Mouse (Mus musculus): Measurements from ENCODE around the gene Srpr.

The Srpr gene

DNA sequence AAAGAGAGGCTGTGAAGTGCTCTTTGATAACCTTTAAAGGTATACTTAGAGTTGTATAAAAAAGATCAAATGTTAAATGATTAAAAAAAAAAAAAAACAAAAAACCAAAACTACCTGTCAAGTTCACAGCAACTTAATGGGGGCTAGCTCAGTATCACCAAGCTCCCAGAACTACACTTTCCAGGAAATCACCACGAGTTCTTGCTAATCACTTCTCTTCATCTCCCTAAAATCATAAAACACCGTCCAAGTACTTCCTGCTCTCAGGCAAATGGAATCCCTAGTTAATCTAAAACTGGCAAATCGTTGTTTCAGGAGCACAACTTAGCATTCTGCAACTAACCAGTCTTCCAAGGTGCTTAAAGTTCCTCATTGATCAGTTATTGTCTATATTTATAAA lies 64.5 kb downstream of the Srpr start:
- DNase-seq = no peak

DNA sequence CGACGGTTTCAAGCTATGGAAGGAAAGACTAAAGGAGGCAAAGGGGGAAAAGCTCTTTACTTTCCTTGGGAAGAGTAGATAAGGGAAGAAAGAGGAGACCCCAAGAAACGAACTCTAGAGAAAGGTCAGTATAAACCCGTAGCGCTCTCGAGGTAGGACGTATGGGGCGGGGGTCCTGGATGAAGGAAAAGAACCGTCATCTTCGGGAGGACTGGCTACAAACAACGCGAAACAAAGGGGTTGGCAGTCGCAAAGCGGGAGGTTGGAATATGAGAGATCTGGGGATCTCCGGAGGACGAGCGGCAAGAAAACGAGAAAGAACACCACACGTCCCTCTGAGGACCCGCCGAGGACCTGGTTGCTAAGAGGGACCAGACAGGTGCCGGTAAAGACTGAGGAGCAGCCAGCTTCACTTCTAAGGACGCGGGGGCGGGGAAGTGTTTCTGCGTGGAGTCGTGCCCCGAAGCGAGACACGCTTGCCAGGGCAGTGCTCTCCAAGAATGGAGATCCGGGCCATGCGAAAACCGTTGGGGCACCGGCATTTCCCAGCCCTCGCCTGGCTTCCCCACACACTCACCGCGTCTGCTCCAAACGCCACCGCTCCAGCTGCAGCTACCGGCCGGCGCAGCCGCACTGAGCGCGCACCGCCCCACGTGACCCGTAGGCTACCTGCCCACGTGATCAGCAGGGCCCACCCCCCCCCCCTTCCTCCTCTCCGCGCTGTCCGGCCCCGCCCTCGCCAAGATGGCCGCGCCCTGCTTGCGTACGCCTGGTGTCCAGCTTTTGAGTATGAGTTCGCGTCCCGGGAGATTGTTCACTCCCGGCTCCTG lies 67.4 kb downstream of the Srpr start, which contains the start of the genes Fam118b and Rpusd4:
TSS of gene Fam118b (minus strand) at position 660 of the 830 bp plus-strand sequence.
TSS of gene Rpusd4 (plus strand) at position 720 of the 830 bp plus-strand sequence.
- DNase-seq = peak; percentile 92

DNA sequence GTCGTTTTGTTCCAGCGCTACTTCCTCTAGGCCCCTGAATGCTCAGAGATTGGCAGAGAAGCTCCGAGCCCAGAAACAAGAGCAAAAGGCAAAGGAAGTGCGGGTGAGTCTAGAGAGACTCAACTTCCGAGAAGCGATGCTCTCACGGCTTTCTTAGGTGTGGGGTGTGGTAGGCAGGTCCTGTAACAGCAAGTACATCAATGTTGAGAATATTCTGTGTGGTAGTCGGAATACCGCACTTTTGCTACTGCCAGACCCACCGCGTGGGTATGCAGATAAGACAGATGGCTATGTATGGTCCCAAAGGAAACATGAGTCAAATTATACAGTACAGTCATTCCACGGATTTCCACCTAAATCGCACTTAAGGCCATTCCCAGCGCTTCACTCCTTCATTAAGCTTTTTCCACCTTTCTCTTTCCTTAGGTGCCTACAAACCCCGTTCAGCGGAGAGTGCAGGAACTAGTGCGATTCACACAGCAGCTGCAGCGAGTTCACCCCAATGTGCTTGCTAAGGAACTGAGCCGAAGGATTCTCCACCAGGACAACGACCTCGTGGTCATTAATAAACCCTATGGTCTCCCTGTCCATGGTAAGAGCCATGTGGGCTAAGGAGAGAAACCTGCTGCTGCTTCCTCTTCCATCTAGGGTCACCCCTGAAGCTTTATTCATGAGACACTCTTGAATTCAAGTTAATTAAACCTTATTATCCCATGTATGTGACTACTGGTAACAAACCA lies 68.2 kb downstream of the Srpr start:
- DNase-seq = no peak

DNA sequence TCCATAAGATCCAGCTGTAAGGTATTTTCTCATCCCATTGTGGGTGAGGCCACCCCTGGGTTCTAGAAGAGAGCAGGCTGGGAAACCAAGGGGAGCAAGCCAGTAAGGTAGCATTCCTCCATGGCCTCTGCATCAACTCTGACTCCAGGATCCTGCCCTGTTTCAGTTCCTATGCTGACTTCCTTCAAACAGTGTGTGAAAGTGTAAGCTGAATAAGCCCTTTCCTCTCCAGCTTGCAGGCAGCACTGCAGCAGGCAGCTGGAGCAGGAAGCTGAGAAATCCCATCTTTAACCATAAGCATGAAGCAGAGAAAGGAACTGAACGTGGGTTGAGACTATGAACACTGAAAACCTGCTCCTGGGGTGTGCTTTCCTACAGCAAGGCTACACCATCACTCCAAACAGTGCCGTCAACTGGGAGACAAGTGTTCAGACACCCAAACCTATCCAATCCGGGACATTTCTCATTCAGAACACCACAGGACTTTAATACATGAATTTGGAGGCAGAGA lies 77.9 kb downstream of the Srpr start:
- no peak for DNase-seq

DNA sequence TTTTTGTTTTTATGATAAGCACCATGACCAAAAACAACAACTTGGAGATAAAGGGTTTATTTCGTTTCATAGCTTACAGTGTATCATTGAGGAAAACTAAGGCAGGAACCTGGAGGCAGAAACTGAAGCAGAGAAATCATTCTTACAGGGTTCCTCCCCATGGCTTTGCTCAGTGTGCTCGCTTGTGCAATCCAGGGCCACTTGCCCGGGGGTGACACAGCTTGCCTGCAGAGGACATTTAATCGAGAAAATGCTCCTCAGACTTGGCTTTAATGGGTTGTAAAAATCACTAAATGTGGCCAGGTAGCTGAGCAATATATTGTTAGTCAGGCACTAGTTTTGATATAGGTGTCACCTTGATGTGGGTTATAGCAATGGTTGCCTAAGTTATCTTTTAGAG lies 78.5 kb downstream of the Srpr start:
- no peak for DNase-seq

DNA sequence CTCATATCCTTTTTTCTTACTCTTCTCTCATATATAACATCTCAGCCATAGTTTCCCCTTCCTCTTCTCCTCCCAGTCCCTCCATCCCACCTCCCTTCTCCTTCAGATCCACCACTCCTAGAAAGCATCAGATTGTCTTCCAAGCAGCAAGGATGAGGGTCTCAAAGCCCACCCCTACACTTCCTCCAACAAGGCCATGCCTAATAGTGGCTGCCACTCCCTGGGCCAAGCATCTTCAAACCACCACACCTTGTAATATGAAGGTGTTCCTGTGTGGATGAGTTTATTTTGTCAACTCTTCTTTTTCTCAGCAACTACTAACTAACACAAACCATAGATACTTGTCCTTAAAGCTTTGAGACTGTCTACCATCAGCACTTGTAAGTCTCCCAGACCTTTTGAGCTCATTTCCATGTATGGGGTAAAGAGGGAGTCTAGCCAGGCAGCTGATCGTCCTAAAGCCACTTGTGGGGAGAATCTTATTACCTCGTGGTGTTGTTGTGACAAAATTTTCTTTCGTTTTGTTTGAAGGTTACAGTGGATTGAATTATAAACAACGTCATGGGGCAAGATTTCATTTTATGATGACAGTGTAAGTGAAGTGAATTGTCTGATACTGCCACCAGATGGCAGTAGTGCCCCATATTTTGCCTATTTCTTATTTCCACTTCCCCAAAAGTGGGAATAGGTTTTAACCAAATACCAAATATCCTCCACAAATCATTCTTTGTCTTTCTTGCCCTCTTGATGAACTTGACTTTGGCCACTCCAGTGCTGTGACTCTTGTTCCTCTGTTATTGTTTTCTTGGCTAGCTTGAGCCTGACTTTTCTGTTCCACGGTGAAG lies 82.3 kb downstream of the Srpr start:
- peak; percentile 62 for DNase-seq

DNA sequence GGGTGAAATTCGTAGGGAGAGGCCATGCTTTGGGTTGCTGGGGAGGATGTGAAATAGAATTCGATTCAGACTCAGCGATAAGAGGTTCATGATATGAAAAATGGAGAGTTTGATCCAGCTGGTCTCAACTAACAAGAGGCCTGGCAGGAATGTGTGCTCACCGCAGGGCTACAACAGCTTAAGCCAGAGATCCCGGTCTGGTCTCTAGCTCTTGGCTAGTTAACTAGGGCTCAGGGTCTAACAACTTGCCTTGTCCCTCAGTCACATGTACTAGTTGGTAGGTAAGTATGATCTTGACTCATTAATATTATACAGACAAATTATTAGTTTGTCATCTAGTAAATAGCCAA lies 82.9 kb downstream of the Srpr start:
- no peak for DNase-seq

DNA sequence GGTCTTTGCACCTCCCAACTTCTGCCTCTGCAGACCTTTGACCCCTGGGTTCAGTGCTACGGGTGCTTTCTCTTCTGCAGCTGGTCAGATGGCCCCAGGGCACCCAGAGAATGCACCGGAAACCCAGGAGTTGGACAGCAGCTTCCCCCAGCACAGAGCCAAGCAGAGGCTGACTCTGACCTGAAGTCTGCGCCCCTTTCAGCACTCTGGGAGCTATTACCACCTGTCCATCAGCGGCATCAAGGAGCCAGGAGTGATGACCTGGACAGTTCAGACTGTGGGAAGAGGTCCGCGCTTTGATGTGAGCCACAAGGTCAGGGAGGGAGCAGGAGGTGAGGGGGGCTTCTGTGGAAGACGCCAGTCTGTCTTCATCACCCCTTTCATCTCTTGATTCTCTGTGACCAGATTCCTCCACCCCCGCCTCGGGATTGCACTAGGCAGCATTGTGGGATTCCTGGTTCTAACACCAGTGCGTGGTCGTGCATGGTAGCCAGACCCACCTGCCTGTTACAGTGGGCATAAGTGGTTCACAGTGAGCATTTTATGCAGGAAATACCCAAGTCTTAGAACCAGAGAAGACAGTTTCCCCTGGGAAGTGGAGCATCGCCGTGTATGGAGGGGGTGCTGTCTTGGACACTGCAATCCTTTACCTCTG lies 83.6 kb downstream of the Srpr start:
- no peak for DNase-seq

DNA sequence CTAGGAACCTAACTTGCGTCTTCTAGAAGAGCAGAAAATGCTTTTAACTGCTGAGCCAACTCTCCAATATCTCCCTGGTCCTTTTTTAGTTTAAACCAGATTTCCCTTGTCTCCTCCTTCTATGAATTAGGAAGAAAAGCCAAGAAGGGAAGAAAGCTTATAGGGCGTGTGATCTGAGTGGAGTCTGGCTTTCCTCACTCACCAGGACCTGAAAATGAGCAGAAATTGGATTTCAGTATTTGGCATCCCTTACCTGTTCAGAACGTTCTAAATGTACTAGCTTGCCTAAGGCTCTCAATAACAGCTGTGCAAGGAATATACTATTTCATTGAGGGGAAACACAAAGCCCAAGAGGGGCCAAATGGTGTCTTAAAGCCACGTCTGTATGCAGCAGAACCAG lies 84.4 kb downstream of the Srpr start:
- DNase-seq = no peak

DNA sequence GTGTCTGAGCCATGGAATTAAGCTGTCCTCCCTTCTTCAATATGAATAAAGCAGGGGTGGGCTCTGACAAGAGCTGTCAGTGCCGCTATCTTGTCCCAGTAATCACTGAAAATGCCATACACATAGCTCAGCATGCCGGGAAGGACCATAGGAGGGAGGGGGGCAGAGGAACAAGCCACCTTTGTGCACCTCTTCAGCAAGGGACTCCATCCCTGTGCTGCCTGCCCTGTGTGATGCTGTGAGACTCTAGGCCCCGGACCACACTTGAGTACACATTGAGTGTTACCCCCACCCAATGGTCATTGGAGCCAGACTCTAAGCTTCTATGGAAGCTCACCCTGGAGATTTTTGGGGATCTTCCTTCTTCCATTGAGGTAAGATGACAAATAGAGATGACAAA lies 86.4 kb downstream of the Srpr start:
- DNase-seq = no peak

DNA sequence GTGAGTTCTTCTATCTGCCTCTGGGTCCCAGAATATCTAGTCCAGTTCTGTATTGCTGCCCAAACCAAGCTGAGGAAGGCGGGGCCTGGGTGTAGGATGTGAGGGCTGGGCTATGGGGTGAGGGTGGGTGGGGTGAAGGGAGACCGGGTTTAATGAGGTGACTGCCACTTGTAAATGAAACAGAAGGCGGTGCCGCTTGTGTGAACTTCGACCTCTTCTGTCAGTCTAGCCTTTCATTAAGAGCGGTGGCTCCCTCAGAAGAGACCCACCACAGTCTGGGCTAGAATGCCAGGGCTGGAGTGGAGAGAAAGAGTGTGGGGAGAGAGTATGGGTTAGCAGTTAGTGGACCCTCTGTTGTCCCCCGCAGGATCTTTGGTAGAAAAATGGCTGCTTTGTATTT lies 90.0 kb downstream of the Srpr start:
- no peak for DNase-seq

DNA sequence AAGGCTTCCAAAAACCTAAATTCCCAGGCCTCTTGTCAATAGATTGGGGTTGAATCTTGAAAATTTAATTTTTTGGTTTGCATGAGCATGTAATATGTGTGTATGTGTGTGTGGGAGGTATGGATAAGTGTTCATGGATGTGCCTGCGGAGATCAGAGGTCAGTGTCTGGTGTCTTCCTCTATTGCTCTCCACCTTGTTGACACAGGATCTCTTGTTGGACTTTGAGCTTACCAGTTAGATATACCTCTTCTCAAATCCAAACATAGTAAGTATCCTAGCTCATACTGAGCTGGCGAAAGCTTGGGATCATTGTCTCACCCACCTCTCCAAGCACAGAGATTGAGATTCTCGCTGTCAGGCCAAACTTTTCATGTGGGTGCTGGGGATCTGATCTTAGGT lies 90.4 kb downstream of the Srpr start:
- DNase-seq = no peak

DNA sequence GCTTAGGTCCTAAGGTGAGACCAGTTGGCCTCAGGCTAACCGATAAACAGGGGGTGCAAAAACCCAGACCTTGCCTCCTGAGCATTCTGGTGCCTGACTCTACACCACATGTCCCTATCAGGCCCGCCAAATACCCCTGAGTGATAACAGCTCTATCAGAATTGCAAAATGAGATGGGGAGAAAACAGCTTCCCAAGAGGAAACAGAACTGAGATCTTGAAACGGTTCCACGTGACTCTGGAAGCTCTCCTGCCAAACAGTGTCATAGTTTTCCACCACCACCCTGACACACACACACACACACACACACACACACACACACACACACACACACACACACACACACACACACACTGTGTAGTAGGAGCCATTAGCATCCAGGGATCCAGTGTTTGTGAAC lies 90.9 kb downstream of the Srpr start:
- no peak for DNase-seq

DNA sequence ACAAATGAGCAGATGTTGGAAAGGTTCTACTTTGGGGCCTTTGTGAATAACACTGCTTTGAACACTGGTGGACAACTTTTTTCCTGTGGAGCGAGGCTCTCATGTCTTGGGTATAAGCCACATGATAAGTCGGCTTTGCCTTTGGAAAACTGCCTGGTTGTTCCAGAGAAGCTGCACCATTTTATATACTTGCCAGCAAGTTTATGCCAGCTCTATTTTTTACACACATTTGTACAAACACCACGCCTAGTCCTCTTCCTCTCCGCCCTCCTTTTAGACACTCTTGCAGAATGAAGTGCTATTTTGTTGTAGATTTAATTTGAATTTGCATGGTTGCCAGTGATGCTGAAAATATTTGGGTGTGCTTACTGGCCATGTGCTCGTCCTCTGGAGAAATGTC lies 93.5 kb downstream of the Srpr start:
- DNase-seq = no peak
